Mouse (Mus musculus): ENCODE measurements at regions not wholly inside any gene's neighbourhood (a gene's known extent, or its start where the extent isn't known, plus 50 kb on each side); places are given as distances from the start of the nearest gene placed in this dataset.

DNA sequence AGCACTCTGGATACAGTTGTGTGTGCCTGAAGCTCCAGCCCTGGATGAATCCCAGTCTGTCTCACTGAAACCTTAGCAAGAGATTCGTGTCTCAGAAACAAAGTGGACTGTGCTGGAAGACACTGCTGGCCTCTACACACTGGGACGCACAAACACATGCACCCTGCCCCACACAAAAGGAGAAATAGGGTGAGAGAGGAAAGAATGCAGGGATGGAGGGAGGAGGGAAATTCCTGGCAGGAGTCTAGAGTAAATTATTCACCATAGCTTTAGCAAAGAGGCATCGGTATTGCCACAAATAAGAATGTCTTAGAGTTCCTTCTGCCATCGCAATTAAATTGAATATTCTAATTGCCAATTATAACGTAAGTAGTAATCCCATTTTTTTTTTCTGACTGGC, 530.4 kb upstream of the Kdm8 start:
- Histone ChIP-seq H3K4me1 (no peaks in the 10 kb centered on the region), H3K27ac (replicated peaks) (no peak overlapping the region), H3K27me3 (replicated peaks; ENCODE audit: low read depth, poor library complexity, severe bottlenecking) (no peaks in the 10 kb centered on the region), H3K36me3 (replicated peaks) (no peaks in the 10 kb centered on the region), H3K4me3 (no peak overlapping the region), H3K9me3 (no peaks in the 10 kb centered on the region)
- 83% methylated on average over 5 of the region's 5 CpGs for WGBS
- DNase-seq (ENCODE audit: low spot score) = no peak

- no peaks in the 10 kb centered on the region for H3K4me1 ChIP-seq
- WGBS = 85% methylated on average over 4 of the region's 4 CpGs
- no peak overlapping the region for H3K27ac ChIP-seq (replicated peaks)
- no peak overlapping the region for H3K4me3 ChIP-seq
- no peaks in the 10 kb centered on the region for H3K27me3 ChIP-seq (replicated peaks; ENCODE audit: low read depth, poor library complexity, severe bottlenecking)
- DNase-seq (ENCODE audit: low spot score) = no peak
- no peaks in the 10 kb centered on the region for H3K9me3 ChIP-seq
- no peaks in the 10 kb centered on the region for H3K36me3 ChIP-seq (replicated peaks)
These were observed 530.0 kb upstream of the Kdm8 start for GRCm38 (mm10) chr7:124914479-124914878.

DNA sequence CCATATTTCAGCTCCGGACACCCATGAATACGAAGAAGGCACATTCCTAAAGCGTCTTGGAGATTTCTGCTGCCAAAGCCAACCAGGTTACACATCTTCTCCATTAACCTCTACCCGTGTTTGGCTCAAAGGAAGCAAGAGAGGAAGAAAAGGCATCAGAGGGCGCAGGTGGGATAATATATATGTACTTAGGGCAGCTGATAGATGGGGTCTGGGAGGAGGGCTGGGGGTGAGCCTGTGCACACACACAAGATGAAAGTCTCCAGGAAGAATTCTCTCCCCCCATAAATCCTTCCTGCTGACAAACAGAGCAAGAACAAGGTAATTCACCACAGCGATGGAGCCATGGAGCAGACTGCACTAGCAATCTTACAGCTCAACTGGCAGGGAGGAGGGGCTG, 529.5 kb upstream of the Kdm8 start:
- no peak overlapping the region for H3K4me3 ChIP-seq
- no peak for DNase-seq (ENCODE audit: low spot score)
- H3K27ac ChIP-seq (replicated peaks) = no peak overlapping the region
- no peaks in the 10 kb centered on the region for H3K9me3 ChIP-seq
- no peaks in the 10 kb centered on the region for H3K27me3 ChIP-seq (replicated peaks; ENCODE audit: low read depth, poor library complexity, severe bottlenecking)
- 84% methylated on average over 6 of the region's 6 CpGs for WGBS
- H3K4me1 ChIP-seq = no peaks in the 10 kb centered on the region
- H3K36me3 ChIP-seq (replicated peaks) = no peaks in the 10 kb centered on the region

- Histone ChIP-seq H3K9me3 (no peaks in the 10 kb centered on the region), H3K4me3 (no peak overlapping the region), H3K36me3 (replicated peaks) (no peaks in the 10 kb centered on the region), H3K4me1 (no peaks in the 10 kb centered on the region), H3K27me3 (replicated peaks; ENCODE audit: low read depth, poor library complexity, severe bottlenecking) (no peaks in the 10 kb centered on the region), H3K27ac (replicated peaks) (no peak overlapping the region)
- DNase-seq (ENCODE audit: low spot score) = no peak
- 77% methylated on average over 5 of the region's 5 CpGs for WGBS
These were observed 528.8 kb upstream of the Kdm8 start for GRCm38 (mm10) chr7:124915637-124916036.

DNA sequence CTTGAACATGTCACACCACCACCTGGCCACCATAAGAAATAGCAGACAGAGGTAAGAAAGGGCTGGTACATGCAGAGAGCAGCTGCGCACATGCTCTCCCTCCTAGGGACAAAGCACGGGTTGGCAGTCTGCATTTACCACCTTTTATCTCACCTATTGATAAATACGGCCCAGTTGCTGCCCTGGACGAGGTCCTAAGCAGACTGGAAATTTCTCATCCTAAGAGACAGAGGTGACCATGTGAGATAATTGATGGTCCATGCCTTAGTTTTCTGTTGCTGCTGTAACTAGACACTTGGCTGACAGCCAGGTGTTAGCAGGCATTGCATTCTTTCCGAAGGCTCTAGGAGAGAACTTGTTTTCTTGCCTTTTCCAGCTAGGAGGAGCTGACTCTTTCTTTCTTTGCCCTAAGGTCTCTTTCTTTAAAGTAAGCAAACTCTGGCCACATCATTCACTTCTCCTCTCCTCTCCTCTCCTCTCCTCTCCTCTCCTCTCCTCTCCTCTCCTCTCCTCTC, 526.8 kb upstream of the Kdm8 start:
- DNase-seq (ENCODE audit: low spot score) = no peak
- Histone ChIP-seq H3K9me3 (no peaks in the 10 kb centered on the region), H3K36me3 (replicated peaks) (no peaks in the 10 kb centered on the region), H3K4me3 (no peak overlapping the region), H3K4me1 (no peaks in the 10 kb centered on the region), H3K27ac (replicated peaks) (no peak overlapping the region), H3K27me3 (replicated peaks; ENCODE audit: low read depth, poor library complexity, severe bottlenecking) (no peaks in the 10 kb centered on the region)
- 77% methylated on average over 5 of the region's 5 CpGs for WGBS

GRCm38 (mm10) chr7:124922806-124923205, 521.7 kb upstream of the Kdm8 start:
- no peak for DNase-seq (ENCODE audit: low spot score)
- Histone ChIP-seq H3K4me1 (no peaks in the 10 kb centered on the region), H3K27ac (replicated peaks) (no peak overlapping the region), H3K36me3 (replicated peaks) (no peaks in the 10 kb centered on the region), H3K4me3 (no peak overlapping the region), H3K27me3 (replicated peaks; ENCODE audit: low read depth, poor library complexity, severe bottlenecking) (no peaks in the 10 kb centered on the region), H3K9me3 (no peaks in the 10 kb centered on the region)
- WGBS = 89% methylated on average over 7 of the region's 7 CpGs

DNA sequence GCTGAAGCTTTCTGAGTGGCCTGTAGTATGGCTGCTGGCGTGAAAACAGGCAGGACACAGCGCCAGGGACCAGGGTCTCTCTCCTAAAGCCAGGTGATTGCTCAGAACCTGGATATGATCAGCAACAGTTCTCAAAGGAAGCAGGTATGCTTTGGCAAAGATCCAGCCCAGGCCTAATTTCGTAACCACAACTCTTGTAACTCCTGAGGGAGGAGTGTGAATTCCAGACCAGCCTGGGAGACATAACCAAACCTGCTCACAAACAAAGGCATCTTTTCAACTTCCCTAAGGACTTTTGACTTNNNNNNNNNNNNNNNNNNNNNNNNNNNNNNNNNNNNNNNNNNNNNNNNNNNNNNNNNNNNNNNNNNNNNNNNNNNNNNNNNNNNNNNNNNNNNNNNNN, 510.9 kb upstream of the Kdm8 start:
- Histone ChIP-seq H3K4me3 (no peak overlapping the region), H3K9me3 (no peaks in the 10 kb centered on the region), H3K4me1 (no peaks in the 10 kb centered on the region), H3K27me3 (replicated peaks; ENCODE audit: low read depth, poor library complexity, severe bottlenecking) (no peaks in the 10 kb centered on the region), H3K36me3 (replicated peaks) (no peaks in the 10 kb centered on the region), H3K27ac (replicated peaks) (no peak overlapping the region)
- no peak for DNase-seq (ENCODE audit: low spot score)
- 84% methylated on average over 3 of the region's 3 CpGs for WGBS

DNA sequence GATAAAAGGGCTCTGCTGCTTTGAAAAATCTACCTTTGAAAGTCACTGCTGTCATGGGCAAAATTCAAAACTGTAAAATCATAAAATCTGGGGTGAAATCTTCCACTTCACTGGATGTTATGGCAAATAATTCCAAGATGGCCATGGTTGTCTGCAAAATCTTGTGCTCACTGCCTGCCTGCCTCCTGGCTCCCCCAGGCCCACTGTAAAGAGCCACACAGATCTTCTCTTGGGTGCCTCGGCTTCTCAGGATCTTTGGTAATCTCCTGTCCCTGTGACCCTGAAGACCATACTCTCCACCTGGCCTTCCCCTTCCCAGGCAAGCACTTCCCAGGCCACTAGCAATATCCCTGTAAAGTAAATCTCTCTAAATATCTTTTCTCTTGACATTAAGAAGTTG, 505.1 kb upstream of the Kdm8 start:
- 83% methylated on average over 1 of the region's 1 CpGs for whole genome bisulfite sequencing
- H3K9me3 ChIP-seq = no peaks in the 10 kb centered on the region
- H3K4me3 ChIP-seq = no peak overlapping the region
- H3K36me3 ChIP-seq (replicated peaks) = no peaks in the 10 kb centered on the region
- no peak for DNase-seq (ENCODE audit: low spot score)
- H3K27me3 ChIP-seq (replicated peaks; ENCODE audit: low read depth, poor library complexity, severe bottlenecking) = no peaks in the 10 kb centered on the region
- H3K27ac ChIP-seq (replicated peaks) = no peak overlapping the region
- no peaks in the 10 kb centered on the region for H3K4me1 ChIP-seq

GRCm38 (mm10) chr7:124941527-124941926, 502.9 kb upstream of the Kdm8 start:
- H3K4me3 ChIP-seq = no peak overlapping the region
- no peaks in the 10 kb centered on the region for H3K9me3 ChIP-seq
- H3K27ac ChIP-seq (replicated peaks) = no peak overlapping the region
- no peaks in the 10 kb centered on the region for H3K4me1 ChIP-seq
- no peaks in the 10 kb centered on the region for H3K36me3 ChIP-seq (replicated peaks)
- H3K27me3 ChIP-seq (replicated peaks; ENCODE audit: low read depth, poor library complexity, severe bottlenecking) = no peaks in the 10 kb centered on the region
- DNase-seq (ENCODE audit: low spot score) = no peak
- 84% methylated on average over 4 of the region's 4 CpGs for WGBS

DNA sequence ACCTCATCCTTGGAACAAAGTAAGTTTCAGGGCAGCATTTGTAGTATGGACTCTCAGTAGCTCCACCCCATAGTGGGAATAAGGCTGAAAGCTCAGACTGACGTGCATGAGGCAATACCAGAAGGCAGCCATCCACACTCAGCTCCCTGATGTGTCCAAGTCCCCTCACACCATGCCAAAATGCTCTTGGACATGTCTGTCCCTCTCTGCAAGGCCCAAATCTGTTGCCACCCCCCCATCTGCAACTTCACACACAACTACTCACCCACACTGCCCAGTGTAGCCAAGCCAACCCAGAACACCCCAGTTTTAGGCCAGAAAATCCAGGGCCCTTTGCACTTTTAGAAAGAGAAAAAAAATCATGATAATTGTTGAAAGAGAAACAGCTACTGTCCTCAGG, 498.1 kb upstream of the Kdm8 start:
- WGBS = 74% methylated on average over 1 of the region's 1 CpGs
- Histone ChIP-seq H3K4me1 (no peaks in the 10 kb centered on the region), H3K9me3 (no peaks in the 10 kb centered on the region), H3K27ac (replicated peaks) (no peak overlapping the region), H3K36me3 (replicated peaks) (no peaks in the 10 kb centered on the region), H3K4me3 (no peak overlapping the region), H3K27me3 (replicated peaks; ENCODE audit: low read depth, poor library complexity, severe bottlenecking) (no peaks in the 10 kb centered on the region)
- no peak for DNase-seq (ENCODE audit: low spot score)

GRCm38 (mm10) chr7:124957329-124957728, 487.1 kb upstream of the Kdm8 start:
- no peaks in the 10 kb centered on the region for H3K36me3 ChIP-seq (replicated peaks)
- DNase-seq (ENCODE audit: low spot score) = no peak
- no peaks in the 10 kb centered on the region for H3K9me3 ChIP-seq
- H3K4me3 ChIP-seq = no peak overlapping the region
- 84% methylated on average over 6 of the region's 6 CpGs for WGBS
- no peaks in the 10 kb centered on the region for H3K4me1 ChIP-seq
- H3K27ac ChIP-seq (replicated peaks) = no peak overlapping the region
- no peaks in the 10 kb centered on the region for H3K27me3 ChIP-seq (replicated peaks; ENCODE audit: low read depth, poor library complexity, severe bottlenecking)

GRCm38 (mm10) chr7:124974870-124975488, 469.5 kb upstream of the Kdm8 start:
- DNase-seq (ENCODE audit: low spot score) = no peak
- 80% methylated on average over 5 of the region's 5 CpGs for WGBS
- Histone ChIP-seq H3K9me3 (no peaks in the 10 kb centered on the region), H3K27me3 (replicated peaks; ENCODE audit: low read depth, poor library complexity, severe bottlenecking) (no peaks in the 10 kb centered on the region), H3K36me3 (replicated peaks) (no peaks in the 10 kb centered on the region), H3K4me1 (no peaks in the 10 kb centered on the region), H3K27ac (replicated peaks) (no peak overlapping the region), H3K4me3 (no peak overlapping the region)

DNA sequence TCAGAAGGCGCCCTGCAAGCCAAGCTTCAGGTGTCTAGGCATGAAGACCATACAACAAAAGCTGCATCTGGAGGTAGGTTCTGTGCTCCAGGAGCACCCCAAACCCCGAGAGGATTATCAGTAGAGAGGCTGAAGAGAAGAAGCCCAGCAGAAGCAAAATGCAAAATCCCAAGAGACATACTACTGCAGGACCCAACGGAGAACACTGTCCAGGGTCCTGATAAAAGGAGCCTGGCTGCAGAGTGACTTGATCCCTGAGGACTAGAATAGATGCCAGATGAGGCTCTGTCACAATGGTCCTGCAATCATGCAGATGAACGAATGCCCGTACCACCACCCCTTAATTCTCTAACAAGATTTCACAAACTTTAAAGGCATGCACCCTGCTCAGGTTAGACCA, 455.0 kb upstream of the Kdm8 start:
- DNase-seq (ENCODE audit: low spot score) = no peak
- Histone ChIP-seq H3K27ac (replicated peaks) (no peak overlapping the region), H3K36me3 (replicated peaks) (no peaks in the 10 kb centered on the region), H3K9me3 (no peaks in the 10 kb centered on the region), H3K27me3 (replicated peaks; ENCODE audit: low read depth, poor library complexity, severe bottlenecking) (no peaks in the 10 kb centered on the region), H3K4me1 (peaks cover 3% of the 10 kb centered on the region; the same call in 1 of the 2 replicates), H3K4me3 (no peak overlapping the region)
- 69% methylated on average over 5 of the region's 5 CpGs for WGBS

Data from embryonic facial prominence, embryonic 10.5 days (tissue).